Mouse (Mus musculus) CH12F3 (cell line): ENCODE measurements around the gene March9.

Source experiments
- in situ Hi-C: fragments of 300-500 bp; cut with MboI; formaldehyde crosslinking; loops from 2 replicates; pipeline ENCODE4 v1.14.3; 2020; ENCODE audit warnings: low sequenced_read_pairs

Gene March9

DNA sequence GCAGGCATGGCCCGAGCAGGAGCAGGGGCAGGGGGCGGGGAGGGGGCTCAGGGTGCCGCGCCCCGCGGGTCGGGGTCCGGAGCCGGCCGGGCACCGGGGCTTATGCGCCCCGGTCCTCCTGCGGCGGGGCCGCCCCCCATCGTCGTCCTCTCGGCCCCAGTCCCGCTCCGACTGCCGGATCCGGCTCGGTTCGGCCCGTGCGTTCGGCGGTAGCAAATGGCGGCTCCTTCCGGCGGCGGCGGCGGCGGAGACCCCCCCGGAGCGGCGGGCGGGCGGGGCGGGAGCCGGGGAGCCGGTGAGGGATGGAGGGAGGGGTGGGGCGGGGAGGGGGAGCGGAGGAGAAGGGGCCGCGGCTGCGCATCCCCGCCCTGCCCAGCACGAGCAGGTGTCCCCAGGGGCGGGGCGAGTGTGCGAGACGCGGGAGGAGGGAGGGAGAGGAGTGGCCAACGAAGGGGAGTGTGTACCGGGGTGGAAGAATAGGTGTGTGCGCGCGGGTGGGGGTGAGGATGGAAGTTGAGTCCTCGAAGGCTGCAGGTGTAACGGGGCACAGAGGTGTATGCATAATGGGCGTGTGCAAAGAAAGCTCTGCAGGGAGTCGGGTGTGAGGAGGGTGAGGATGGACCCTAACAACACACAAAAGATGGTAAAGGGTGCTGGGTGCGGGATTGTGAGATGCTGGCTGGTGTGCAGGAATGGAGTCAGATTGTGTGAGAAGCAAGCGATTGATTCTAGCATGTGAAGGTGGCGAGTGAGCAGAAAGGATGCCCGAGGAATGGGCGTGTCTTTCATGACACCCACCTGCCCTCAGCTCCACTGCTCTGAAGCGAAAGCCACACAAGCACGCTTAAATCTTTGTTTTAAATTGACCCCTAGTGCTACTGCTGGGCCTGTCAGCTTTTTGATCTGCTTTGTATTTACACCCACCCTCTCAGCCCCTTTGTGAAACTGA, at the start of gene March9:
Gene March9 (minus strand): TSS at position 217 of the 949 bp plus-strand sequence.
- in situ Hi-C loops: no loop called here

DNA sequence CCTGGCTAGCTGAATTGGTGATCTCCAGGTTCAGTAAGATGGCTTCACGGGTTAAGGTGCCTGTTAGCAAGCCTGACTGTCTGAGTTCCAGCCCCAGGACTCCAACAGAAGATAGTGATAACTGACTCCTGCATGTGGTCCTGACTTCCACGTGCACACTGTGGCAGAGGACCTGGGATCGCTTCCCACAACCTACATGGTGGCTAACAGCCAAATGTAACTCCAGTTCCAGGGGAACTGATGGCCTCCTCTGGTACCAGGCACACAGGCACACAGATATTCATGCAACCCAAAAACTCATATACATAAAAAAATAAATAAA, 48.2 kb upstream of the March9 start:
- in situ Hi-C loops: no loop called here

DNA sequence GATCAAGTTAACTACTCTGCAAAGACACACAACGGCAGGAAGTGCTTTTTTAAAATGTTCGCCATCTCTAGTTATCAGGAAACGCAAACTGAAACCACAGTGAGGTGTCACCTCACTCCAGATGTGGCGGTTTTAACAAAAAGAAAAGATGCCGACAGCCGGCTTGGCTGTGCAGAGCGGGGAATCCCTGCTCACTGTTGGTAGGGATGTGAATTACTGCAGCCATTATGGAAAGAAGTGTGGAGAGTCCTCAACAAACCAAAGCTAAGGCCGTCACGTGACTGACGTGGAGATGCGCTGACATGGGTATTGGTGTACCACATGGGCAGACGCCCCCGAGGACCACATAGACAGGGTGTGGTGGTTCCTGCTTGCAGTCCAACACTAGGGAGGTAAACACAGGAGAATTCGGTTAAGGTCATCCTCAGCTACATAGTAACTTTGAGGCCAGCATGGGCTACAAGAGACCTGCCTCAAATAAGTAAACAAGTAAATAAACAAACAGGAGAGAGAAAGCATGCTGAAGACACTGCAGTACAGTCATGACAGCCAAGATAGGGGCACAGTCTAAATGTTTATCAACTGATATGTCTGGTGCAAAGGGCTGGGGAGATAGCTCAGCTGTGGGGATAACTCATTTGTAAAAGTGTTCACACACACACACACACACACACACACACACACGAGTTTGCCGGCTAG, 47.7 kb upstream of the March9 start:
- in situ Hi-C loops: no loop called here

DNA sequence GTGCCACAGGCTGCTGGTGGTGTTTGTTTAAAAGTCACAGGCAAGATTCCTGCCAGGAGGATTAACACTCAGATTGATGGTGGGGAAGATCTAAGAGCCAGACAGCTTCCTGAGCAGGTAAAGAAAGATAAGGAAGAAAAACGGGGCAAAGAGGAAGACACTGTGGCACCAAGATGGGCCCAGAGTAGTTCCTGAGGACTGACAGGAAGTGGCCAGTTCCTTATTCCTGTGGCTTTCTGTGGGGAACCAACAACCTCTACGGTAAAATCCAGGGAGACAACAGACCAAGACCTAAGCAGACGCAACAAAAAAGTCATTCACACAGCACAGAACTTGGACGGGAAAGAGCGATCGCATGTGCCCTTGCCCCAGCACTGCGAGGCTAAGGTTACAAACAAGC, 43.6 kb upstream of the March9 start:
- in situ Hi-C loops: no loop called here

DNA sequence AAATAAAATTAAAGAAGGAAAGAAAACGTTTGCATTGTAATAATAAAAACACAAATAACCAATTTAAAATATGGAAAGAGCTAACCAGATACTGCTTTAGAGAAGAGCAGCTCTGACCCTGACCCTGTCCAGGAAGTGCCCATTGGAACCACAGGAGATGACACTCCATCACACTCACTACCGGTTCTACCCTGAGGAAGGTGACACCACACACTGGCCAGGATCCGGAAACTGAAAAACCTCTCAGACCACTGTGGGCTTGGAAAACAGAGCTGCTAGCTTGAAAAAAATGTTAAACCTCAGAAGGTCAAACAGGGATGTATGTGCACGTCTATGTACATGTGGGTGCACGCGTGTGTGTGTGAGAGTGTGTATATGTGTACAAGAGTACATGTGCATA, 41.2 kb upstream of the March9 start:
- in situ Hi-C loops: no loop called here

DNA sequence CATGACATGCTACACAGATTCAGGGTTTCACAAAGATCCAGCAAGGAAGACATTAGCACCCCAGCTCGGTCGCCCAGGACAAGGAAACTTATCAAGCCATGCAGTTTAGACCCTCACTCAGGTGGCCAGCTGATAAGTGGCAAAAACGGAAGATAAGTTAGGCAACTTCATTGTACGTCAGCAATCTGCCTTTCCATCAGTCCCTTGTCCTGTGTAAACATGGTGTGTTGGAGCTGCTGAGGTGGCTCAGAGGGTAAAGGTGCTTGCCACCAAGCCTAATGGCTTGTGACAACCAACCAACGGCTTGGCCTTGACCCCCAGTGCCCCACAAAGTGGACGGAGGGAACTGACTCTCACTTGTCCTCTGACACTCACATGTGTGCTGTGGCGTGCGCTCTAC, 40.4 kb upstream of the March9 start:
- in situ Hi-C loops: no loop called here

DNA sequence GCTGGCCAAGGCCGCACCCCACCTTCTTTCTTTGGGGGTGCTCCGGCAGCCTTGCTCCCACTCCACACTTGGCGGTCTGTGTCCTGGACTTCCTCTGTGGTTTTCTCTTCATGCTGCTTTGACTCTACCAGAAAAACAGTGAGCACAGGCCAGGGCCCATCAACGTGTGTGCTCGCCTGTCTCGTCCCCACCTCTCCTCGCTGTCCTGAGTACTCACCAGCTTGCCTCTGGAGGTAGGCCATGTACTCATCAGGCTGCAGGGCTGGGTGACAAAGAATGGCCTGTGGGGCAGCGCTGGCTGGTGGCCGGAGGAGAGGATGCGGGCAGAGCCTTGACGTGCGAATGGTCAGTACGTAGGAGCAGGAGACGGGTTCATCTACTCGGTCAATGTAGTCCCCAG, 39.9 kb upstream of the March9 start:
- in situ Hi-C loops: no loop called here

DNA sequence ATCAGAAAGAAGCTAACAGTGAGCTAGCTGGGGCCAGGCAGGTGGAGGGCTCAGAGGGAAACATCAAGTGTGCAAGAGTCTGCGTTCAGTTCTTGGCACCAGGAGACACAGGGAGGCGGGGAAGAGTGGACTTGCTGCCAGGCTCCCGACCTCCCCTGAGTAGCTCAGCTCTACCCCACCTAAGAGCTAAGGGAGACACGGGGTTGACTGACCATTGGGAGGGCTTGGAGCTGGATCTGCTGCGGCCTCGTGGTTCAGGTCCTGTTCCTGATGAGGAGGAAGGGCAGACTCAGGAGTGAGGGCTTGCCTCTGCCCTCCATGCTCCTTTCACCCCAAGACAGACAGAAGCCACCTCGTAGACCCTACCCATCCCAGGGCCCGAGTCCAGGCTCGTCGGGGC, 39.2 kb upstream of the March9 start:
- in situ Hi-C loops: no loop called here

DNA sequence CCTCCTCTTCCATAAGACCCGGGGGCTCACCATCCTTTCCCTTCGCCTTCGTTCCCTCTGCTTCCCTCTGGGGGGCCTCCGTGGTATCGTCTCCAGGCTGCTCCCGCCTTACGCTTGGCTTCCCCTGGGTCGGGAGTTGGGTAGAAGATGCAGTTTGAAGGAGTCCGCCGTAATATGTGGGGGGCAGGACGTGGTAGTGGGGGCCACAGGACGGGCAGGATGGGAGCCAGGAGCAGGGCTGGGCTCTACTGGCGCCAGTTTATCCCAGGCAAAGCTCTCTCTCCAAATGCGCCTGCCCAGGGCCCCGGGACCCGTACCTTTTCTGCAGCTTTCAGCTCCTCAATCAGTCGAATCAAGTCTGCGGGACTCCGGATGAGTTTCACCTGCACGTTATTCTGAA, 38.5 kb upstream of the March9 start:
- in situ Hi-C loops: no loop called here

DNA sequence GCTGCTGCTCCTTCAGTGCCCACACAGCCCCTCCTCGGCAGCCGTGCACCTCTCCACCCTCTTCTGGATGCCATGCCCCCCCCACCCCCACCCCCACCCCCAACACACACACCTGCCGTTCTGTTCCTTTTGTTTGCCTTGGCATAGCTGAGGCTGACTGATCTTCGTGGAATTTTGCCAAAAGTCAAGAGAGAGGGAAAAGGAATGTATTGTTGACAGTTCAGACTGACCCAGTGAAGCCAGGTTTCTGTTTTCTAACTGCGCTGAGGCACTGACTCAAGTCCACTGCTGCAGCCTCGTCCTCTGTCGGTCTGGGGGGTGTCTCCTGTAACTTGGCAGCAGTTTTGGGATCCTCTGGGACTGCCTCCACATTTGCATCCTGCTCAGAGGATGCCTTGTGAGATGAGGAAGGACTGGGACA, 34.4 kb upstream of the March9 start:
- in situ Hi-C loops: no loop called here

DNA sequence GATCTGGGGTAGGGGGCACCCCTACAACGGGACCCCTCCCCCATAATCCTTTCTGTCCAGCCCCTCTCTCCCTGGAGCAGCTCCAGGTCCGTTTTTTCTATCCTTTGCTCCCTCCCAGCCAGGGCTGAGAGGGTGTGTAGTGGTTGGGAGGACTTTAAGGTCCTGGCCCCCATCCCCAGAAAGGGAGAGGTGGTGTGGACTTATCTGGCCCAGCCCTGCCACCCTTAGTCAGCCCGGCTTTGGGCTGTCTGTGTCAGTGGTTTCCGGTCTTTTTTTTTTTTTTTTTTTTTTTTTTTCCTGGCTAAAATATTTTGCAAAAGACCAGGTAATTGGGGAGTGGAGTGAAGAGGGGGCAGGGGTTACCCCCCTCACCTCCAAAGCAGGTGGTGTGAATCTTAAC, 32.8 kb upstream of the March9 start:
- in situ Hi-C loops: no loop called here

DNA sequence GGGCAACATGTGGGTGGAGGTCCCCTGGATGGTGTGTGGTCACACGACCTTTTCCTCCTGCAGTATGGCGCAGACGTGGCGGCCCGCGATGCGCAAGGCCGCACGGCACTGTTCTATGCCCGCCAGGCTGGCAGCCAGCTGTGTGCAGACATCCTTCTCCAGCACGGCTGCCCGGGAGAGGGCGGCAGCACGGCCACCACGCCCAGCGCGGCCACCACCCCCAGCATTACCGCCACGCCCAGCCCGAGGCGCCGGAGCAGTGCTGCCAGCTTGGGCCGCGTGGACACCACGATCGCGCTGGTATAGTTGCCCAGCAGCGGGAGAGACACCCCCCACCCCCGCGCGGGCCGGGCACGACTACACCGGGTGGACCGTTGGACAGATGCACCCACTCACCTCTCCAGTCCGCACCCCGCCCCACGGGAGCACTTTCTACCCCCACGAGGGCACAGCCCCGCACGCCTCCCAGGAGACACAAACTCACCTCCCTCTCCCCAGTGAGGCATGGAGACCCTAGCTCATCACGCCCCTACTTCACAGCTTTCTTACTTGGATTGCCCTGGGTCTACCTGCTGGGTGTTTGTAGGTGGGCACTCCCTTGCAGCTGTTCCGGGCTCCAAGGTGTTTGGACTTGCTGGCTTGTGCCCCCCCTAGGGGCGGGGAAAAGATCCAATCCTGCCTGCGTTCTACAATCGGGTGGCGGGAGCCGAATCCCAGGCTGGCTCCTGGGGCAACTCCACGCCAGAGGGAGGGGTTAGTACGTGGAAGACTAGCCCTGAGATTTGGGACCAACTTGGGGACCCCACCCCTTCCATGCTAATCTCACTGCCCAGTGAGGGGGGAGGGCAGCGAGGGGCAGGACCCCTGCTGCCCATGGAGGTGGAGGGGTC, 31.8 kb upstream of the March9 start:
- in situ Hi-C loops: no loop called here

DNA sequence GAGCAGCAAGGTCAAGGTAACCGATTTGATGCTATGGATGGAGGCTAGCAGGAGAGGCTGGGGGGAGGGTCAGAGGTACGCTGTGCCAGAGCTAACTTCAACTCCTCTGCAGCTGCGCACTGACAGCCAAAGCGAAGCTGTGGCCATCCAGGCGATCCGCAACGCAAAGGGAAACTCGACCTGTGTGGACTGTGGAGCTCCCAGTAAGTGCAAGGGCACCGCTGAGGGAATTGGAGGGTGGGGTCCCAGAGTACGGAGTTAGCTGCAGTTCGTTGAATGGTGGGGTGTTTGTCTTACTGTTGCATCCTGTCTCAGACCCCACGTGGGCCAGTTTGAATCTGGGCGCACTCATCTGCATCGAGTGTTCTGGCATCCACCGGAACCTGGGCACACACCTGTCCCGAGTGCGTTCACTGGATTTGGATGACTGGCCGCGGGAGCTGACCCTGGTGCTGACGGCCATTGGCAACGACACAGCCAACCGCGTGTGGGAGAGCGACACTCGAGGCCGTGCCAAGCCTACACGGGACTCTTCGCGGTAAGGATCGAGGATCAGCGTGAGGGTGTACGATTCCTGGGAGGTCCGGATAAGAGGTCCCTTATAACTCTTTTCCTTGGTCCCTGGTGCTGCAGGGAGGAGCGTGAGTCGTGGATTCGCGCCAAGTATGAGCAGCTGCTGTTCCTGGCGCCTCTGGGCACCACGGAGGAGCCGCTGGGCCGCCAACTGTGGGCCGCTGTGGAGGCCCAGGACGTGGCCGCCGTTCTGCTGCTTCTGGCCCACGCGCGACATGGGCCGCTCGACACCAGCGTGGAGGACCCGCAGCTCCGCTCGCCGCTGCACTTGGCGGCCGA, 30.8 kb upstream of the March9 start:
- in situ Hi-C loops: no loop called here

DNA sequence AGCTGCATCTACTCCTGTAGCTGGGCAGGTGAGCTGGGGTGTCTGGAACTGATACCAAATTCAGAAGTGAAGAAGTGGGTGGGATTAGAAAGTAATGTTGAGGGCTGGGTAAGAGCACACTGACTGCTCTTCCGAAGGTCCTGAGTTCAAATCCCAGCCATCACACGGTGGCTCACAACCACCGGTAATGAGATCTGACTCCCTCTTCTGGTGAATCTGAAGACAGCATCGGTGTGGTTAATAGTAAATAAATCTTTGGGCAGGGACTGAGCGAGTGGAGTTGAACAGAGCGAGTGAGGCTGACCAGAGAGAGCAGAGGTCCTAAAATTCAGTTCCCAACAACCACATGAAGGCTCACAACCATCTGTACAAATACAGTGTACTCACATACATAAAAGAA, 25.6 kb upstream of the March9 start:
- in situ Hi-C loops: no loop called here

DNA sequence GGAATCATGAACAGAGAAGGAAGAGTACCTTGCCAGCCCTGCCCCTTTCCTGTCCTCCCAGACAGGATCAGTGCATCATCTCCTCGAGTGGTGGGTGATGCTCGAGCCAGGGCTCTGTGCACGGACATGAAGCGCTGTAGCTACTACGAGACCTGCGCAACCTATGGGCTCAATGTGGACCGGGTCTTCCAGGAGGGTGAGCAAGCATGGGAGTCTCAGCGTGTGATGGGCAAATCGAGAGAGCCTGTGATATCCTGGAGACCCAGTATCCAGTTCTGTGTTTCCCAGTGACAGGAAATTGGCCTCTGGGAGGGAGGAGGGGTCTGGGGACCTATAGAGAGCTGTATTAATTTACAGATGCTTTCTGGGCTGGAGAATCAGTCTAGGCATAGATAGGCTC, 25.1 kb upstream of the March9 start:
- in situ Hi-C loops: no loop called here

DNA sequence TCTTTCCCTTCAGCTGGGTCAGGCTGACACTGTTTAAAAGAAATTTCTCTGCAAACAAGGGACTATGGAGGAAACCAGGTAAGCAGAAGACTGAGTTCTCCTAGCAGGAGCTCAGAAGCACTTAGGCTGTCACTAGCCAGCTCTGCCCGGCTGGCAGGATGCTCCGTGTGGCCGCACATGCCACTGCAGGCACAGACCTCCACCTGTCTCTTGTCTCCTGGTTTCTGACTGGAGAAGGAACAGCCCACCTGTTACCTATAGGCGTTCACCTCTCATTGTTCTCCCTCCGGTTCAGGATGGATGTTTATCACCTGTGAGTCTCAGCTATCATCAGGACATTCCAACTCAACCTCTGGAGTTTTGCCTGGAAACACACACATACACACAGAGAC, 23.9 kb upstream of the March9 start:
- in situ Hi-C loops: no loop called here

DNA sequence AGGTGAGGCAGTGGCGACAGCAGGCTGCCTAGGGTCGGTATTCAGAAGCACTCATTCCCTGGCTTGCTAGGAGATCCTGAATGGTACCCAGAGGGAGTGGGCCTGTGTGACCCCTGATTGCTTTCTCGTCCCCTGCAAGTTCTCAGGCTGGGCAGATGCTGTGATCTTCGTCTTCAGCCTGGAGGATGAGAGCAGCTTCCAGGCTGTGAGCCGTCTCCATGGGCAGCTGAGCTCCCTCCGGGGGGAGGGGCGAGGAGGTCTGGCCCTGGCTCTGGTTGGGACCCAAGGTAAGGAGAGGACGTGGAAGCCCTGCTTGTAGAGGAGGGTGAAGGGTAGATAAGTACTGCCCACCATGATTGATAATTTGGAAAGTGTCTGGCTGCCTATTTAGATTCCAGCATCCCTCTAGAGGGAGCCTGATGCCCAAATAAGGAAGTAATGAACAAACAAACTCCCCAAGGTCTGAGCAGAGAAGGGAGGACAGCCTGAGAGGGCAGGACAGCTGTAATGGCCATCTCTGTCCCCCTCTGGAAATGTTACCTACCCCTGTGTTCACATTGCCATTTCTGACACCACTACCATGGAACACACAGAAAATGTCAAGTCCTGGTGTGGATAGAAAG, 23.4 kb upstream of the March9 start:
- in situ Hi-C loops: no loop called here

DNA sequence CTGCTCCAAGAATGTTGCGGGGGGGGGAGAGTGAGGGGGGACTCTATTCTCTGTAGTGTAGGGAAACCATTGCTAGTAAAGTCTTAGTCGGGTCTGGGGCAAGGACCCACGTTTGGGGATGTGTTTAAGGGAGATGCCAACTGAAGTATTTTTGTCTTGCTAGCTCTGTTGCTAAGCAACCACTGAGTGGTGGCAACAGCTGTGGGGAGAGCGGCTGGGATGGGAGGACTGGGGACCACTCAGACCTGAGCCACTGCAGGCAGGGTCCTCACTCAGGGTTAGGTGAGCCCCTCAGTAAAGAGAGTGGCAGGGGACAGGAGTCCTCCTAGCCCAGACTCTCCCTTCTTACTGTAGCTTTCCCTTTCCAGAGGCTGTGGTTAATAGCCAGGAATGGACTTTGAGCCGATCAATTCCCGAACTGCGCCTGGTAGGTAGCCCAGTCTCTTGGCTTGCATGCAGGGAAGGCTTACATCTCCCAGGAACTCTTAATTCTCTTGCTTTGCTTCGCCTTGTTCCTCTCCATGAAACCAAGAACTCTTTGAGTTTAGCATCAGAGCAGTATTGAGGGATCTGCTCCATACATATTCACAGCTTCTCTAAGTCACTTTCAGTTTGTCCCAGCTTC, 22.1 kb upstream of the March9 start:
- in situ Hi-C loops: no loop called here

DNA sequence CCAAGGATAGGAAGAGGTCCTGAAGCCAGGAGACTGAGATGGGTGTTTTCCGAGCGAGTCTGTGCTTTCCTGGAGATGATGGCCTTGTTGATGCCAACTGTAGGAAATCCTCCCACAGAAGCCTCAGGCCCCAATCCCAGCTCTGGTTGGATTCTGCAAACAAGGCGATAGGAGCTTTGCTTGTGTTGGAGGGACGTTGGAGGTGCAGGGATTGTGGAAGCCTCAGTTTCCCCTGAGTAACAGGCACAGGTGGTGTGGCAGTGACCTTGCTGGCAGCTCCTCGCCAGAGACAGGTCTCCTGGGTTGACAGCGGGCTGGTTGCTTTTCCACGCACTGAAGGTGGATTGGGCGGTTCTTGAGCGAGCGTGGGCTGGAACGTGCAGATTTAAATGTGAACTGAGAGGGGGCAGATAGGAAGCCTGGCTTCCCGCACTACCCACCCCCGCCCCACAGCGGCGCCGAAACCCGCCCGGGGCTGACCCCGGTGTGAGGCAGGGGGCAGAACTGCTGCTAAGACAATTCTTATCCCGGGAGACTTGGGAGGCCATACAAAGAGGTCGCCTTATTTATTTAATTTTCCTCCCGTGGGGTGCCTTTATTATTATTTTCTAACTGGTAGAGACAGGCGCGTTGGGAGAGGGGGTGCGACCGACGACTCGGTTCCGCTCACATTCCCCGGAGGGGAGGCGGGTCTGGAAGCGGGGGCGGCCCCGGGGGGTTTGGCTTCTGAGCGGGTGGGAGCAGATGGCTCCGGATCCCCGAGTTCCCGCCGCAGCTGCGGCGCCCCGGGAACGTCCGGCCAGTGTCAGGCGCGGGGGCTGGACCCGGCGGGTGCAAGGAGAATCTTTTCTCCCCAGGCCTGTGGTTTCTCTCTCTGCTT, 21.2 kb upstream of the March9 start:
- in situ Hi-C loops: no loop called here
